Mouse (Mus musculus) lung, postnatal 4 days (tissue): ENCODE measurements around the gene Cfi.

Source experiments
- DNase-seq, 2 experiments: peaks; one replicate each; pipeline ENCODE4 v3.0.0; 2021

Cfi gene

GRCm38 (mm10) chr3:129878405-129879021 is 42.8 kb downstream of the Cfi start, which contains the start of gene Pla2g12a:
TSS of gene Pla2g12a (plus strand) at chr3:129878606.
- DNase-seq: peak; percentile 93 to 96

- DNase-seq: peak; percentile 36 to 42
Observed at GRCm38 (mm10) chr3:129879131-129879757, 43.6 kb downstream of the Cfi start.

- DNase-seq: no peak
Observed at GRCm38 (mm10) chr3:129879913-129880312, 44.2 kb downstream of the Cfi start.

GRCm38 (mm10) chr3:129880925-129881593 is 45.4 kb downstream of the Cfi start:
- peak in 1 of 2 experiments; percentile 41 for DNase-seq

GRCm38 (mm10) chr3:129885577-129885976 is 49.9 kb downstream of the Cfi start:
- no peak for DNase-seq

GRCm38 (mm10) chr3:129886430-129886829 is 50.7 kb downstream of the Cfi start:
- DNase-seq: no peak

- DNase-seq: no peak
Observed at GRCm38 (mm10) chr3:129887779-129888517, 52.3 kb downstream of the Cfi start.

GRCm38 (mm10) chr3:129892003-129892402 is 56.3 kb downstream of the Cfi start:
- no peak for DNase-seq

- DNase-seq: no peak
Observed at GRCm38 (mm10) chr3:129893143-129893542, 57.5 kb downstream of the Cfi start.

- DNase-seq: no peak
Observed at GRCm38 (mm10) chr3:129896591-129896990, 60.9 kb downstream of the Cfi start.

- DNase-seq: no peak
Observed at GRCm38 (mm10) chr3:129898886-129899285, 63.2 kb downstream of the Cfi start.

- peak; percentile 88 to 89 for DNase-seq
Observed at GRCm38 (mm10) chr3:129901271-129901809, 65.7 kb downstream of the Cfi start, which contains the start of gene Casp6. TSS of gene Casp6 (plus strand) at chr3:129901425.

GRCm38 (mm10) chr3:129903369-129903768 is 67.7 kb downstream of the Cfi start:
- no peak for DNase-seq

GRCm38 (mm10) chr3:129903866-129904265 is 68.2 kb downstream of the Cfi start:
- DNase-seq: no peak

- no peak for DNase-seq
Observed at GRCm38 (mm10) chr3:129904381-129905132, 68.9 kb downstream of the Cfi start.

GRCm38 (mm10) chr3:129912025-129912424 is 76.3 kb downstream of the Cfi start:
- no peak for DNase-seq

GRCm38 (mm10) chr3:129913241-129913640 is 77.6 kb downstream of the Cfi start:
- no peak for DNase-seq

- DNase-seq: no peak
Observed at GRCm38 (mm10) chr3:129917424-129917823, 81.7 kb downstream of the Cfi start.

GRCm38 (mm10) chr3:129918434-129918833 is 82.8 kb downstream of the Cfi start:
- peak; percentile 59 to 69 for DNase-seq

GRCm38 (mm10) chr3:129923581-129923980 is 87.9 kb downstream of the Cfi start:
- DNase-seq: no peak
